Mouse (Mus musculus) 3T3-L1 (cell line): Measurements from ENCODE around the gene Mlec.
"Not testable (repeated sequence)": the region's sequence is repeated elsewhere in the genome, so short reads cannot be mapped to it uniquely, and the experiment has no call there.

Experiments used
- DNase-seq: peaks from one replicate; pipeline ENCODE4 v3.0.0-alpha.2; 2015; ENCODE audit warnings: low read depth, low spot score

Gene Mlec

DNA sequence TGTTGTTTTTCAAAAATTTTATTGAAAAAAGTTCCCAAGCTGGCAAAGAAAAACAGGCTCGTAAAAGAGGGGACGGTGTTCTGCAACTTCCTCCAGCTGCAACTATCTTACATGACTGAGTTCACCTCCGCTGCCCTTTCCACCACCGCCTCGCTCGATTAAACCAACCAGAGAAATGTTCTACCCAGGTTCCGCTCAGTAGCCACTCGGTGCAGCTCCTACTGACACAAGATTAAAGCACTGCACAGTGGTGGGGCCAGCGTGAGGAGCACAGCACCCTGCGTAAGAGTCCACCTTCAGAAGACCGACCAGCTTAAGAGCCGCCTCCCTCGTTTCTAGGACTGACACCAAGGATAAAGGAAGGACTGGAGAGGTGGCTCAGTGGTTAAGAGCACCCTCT is 6.5 kb downstream of the Mlec start:
- DNase-seq: no peak

DNA sequence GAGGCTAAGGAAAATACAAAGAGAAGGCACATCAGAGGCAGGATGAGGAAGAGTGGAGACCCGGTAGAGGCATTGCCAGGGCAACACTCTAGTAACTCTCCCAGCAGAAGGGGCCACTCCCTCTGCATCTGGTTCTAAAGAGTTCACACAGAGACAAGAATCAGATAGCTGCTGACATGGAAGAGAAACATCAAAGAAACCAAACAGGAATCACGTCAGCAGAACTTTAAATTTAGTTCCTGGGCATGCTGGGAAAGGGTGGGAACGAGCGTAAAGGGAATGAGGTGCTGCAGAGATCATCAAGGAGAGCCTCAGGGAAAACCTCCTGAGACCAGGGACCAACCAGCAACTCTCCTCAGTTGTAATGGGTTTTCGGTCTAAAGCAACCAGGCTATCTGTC is 7.0 kb downstream of the Mlec start:
- DNase-seq: no peak

DNA sequence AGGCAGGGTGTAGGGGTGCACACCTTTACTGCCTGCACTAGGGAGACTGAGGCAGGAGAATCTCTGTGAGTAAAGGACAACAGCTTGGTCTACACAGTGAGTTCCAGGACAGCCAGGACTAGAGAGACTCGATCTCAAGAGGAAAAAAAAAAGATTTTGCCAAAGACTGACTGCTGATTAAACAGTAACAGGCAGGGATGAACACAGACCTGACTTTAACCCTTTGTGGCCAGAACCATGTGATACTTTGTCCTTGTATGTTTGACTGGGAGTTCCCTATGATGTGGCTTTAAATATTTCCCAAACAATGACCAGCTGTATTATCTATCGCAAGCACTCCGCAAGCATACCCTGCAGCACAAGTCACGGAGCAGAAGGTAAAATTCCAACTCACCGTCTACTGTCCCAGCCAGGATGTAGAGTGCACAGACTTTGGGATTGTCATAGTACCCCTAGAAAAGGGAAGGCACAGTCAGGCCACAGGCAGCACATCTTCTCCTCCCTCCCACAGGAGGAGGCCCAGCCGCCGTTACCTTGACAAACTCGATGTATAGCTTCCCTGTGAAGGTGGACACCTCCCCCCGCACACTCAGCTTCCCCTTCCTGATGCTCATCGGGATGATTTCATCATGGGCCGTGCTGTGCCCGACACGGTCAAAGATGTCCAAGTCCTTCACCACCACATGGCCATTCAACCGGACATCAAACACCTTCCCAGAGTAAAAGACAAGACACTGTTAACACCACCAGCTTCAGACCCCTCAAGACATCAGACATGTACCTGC is 8.1 kb downstream of the Mlec start:
- DNase-seq: no peak

DNA sequence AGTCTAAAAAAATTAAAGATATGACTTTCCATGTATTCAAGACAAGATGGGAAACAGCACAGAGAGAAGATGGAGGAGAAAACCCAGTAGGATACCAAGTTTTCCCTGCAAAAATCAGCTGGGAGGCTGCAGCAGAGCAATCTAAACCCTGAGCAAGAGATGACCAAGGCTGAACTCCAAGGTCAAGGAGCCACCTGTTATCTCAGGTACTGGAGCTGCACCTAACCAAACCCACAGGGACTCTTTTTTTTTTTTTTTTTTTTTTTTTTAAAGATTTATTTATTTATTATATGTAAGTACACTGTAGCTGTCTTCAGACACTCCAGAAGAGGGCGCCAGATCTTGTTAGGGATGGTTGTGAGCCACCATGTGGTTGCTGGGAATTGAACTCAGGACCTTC is 9.1 kb downstream of the Mlec start:
- not testable (repeated sequence) for DNase-seq

DNA sequence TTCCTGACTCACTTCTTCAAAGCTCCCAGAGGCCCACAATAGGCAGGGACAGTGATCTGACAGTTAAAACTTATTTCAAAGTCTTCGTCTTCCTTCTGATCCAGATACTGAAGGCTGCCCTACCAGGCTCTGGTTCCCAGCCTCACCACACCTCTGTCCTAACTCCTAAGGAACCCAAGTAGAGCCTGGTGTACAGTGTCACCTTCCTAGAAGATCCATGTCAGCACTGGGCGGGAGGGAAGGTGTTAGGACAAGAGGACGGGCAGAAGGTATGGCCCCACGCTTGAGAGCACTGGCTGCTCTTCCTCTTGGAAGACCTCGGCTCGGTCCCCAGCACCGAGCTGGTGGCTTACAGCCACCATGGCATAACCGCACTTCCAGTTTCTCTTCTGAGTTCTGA is 9.6 kb downstream of the Mlec start:
- no peak for DNase-seq

DNA sequence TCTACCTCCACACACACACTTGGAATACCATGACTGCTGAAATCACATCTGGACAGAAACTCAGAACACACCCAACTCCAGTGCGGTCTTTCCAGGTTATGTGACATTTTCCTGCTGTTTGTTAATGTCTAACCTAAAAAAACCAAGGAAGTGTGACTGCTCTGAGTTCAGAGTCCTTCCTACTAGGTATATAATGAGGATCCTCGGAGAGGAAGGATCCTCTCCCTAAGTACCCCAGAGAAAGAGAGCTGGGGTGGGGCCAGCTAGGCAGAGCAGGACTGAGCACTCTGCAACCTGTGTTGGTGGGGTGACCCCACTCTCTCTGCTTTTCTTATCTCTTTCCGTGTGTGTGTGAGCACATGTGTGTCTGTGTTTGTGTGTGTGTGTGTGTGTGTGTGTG is 10.6 kb downstream of the Mlec start:
- DNase-seq: no peak

DNA sequence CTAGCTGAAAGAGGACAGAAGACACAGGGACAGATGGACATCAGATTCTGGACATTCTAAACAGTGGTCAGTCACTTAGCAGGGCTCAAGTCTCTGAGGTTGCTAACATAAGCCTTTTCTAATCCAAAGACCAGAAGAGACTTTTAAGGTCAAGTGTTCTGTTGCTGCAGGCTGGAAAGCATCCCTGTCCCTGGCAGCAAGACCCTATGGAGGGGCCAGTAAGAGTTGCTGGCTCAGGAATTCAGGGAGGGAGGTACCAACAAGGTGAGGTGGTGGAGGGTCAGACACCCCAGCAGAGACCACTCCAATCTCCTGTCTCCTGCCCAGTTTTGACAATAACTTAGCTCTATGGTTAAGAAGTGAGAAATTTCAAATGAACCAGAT is 11.2 kb downstream of the Mlec start:
- no peak for DNase-seq

DNA sequence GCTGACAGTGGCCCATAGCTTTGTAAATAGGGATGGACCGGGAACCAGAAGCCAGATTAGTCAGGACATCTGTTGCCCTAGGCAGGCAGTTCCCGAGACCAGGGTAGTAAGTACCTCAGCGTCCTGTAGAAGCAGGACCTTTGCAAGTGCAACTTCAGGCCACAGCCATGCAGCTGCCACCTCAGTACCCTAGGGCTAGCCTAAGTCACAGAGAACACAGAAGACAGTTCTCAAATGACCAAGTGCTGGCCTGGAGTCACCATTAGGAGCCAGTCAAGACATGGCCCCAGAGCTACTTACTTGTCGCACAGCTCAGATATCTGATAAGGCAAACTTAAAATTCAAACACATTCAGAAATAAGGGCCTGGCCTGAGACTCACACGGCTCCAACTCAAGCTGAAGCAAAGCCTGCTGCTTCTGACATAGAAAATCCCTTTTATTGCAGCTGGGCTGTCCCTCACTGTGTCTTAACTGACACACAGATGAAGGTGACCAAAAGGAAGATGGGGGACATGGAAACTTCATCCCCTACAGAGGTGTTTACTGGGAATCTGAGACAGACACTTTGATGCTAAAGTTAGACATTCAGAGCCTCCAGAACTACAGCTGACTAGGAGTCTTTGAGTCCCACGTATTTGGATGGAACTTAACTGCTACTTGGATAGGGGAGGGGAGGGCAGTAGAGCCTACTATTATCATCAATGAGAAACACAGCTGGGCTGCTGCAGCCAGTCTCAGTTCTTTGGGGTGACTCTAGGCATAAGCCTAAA is 11.8 kb downstream of the Mlec start:
- no peak for DNase-seq

DNA sequence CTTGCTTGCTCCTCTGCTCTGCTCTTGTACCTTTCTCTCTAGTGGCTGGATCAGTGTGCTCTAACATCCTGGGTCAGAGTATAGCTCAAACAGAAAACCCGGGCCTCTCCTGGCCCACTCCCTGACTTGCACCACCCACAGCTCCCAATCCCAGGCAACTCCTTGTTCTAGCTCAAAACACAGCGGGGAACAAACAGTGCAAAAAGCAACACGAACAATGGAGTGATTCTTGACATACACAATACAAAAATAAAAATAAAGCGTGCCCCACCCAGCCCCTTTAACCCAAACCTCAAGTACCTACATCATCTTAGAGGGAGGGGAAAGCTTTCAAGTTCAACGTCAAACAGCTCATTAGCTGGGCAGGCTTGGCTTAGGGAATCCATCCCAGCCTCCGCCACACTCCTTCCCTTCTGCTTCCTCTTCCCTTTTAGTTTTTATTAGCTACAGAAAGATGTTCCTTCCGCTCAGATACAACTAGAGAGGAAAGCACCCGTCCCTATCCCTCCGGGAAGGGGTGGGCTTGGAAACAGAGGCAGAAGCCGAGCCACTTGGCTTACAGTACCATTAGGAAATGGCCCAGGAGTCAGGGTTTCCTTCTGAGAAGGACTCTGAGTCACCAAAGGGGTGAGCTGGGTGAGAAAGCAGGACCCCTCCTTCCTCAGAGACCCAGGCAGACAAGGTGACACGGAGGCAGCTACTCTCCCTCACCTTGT is 12.6 kb downstream of the Mlec start:
- no peak for DNase-seq

DNA sequence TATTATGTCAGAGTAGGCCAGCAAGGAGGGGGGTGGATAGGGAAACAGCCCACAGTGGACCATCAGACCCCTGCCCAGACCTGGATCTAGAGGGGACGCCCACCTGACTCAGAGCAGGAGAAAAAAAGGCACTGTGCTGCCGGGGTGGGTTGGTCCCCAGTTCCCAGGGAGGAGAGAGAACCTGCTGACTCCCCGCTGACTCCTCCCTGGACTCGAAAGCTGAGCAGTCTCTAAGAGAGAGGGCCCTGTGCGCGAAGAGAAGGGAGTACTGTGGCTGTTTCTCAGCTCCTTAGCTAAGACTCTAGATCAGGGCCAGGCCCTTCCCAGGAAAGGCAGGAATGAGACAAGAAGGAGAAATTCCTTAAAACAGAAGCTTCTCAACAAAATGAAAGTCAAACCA is 13.5 kb downstream of the Mlec start:
- DNase-seq: no peak

DNA sequence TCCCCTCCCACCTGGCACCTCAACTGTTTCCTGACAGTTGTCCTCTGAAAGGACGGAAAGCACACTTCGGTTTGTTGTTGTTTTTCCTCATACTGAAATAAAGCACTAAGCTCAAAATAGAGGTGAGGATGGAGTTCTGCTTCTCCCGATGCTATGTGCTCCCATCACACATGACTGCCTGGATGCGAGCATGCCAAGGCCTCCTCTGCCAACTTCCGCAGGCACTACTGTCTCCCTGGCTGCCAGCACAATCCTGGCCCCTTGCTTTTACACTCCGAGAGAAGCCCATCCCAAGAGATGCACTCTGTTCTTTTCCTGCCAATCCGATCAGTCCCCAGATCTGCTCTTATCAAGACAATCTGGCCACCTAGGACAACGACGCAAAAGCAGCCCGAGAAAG is 14.4 kb downstream of the Mlec start:
- DNase-seq: no peak

DNA sequence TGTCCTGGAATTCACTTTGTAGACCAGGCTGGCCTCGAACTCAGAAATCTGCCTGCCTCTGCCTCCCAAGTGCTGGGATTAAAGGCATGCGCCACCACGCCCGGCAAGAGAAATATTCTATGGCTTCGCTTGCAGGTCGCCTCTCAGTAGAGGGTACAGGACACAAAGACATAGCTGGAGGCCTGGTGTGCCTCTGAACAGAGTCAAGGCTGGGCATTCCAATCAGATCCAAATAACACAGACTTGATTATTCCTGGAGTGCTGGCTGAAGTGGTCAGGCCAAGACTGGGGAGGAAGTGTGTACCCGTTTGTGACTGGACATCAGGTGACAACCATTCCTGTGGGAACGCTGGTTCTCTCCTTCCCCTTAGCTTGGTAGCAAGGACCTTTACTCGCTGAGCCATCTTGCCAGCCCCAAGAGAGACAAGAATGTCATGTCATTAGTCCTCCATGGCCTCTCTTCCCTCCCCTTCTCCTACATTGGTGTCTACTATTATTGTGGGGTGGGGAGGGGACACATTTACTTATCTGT is 15.7 kb downstream of the Mlec start:
- DNase-seq: no peak

DNA sequence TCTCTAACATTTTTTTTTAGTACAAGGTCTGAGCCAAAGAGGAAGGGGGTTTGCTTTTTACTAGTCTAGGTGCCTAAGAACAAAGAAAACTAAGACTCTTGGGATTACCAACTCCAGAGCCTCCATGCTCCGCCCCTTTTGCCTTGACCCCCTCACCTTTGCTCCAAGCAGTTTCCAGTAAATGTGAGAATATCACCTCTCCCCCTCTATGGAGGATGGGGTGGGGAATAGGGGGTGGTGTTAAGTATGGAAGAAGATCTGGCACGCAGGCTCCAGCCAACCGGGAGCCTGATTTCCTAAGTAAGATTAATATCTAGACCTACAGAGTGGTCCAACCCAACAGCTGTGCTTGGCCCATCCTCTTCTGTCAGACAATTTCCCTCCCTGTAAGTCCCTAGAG is 17.3 kb downstream of the Mlec start:
- DNase-seq: no peak

DNA sequence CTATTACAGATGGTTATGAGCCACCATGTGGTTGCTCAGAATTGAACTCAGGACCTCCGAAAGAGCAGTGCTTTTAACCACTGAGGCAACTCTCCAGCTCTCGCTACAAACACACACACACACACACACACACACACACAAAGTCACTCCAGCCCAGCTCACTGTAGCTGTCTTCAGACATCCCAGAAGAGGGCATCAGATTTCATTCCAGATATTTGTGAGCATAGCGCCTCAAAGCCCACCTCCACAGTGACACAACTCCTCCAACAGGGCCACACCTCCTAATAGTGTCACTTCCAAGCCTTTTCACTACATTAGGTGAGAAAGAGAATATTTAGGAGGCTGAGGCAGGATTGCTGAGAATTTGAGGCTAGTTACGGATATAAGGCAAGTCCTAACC is 18.9 kb downstream of the Mlec start:
- peak; percentile 55 for DNase-seq

DNA sequence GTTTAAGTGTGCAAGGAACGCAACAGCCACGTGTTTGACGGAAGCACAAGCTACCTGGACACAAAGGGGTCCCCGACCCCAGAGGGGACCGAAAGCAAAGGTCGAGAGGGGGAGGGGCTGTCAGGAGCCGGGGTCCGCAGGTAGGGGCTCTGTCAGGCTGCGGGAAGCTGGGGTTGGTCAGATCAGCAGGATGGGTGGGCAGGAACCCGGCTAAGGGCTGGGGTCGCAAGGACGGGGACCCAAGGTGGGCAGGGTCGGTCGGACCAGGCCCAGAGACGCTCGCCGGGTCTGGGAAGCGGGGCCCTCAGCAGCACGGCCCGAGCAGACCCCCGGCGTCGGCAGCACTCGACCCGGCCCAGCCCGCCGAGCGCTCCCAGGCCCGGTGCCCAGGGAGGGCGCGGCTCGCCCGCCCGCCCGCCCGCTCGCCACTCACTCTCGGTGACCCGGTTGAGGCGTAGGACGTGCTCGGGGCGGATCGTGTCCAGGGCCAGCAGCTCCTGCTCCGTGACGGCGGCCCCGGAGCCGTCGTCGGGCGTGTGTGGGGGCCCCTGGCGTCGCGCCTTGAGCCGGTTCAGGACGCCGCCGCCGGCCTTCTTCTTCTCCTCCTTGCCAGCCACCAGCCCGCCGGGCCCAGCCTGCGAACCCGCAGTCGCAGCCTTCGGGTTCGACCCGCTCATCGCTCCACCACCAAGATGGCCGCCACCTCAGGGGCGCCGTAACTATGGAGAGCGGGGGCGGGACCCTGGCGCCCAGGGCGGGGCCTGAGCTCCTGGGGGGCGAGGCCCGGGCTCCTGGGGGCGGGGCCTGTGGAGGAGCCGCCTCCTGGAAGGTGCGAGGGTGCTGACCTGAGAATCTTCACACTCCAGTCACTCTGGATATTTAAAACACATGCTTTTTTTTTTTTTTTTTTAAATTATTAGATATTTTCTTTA is 23.5 kb downstream of the Mlec start, which contains the start of gene Unc119b:
TSS of gene Unc119b (minus strand) at position 742 of the 932 bp plus-strand sequence.
- DNase-seq: peak; percentile 91

DNA sequence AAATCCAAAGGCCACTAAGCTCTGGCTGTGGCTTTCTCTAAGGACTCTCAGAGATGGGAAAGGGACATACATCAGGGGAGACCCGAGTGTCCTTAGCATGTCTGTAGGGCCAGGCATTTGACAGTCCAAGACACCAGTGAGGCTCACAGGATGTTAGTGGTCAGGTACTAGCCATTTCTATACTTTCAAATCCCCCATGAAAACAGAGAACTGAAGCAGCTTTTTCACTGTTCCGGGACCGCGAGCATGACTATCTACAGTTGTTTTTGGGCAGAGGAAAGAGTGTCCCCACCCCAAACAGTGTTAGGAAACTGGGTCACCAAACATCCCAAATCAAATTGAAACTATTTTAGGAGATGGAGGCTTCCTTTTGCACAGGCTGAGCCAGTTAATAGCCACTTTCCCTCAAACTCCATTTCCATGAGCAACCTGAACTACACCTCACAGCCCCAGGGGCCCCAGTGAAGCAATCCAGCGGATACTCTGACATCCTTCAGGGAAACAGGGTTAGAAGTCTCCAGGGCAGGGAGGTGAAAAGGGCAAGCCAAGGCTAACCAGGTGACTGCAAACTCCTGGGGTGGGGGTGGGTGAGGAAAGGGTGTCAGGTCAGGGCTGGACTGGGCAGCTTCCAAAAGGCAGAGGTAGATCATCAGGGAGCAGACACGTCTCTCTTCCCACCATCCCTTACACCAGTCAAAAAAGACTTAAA is 24.5 kb downstream of the Mlec start:
- peak; percentile 33 for DNase-seq

DNA sequence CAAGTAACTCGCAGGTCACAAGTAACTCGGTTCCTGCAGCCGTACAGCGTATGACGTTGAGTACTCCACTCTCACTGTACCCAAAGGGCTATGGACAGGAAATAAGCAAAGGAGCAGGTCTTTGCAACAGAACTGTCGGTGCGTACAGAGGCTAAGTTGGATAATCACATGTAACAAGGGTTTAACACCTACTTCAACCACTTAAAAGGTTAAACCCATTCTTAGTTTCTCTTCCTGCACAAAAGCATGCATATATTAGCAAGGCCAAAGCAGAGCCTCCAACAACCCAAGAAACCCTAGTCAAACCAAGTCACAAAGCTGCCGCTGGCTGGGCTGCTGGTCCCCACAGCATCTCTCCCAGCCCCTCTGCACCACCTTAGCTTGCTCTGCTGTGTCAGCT is 25.5 kb downstream of the Mlec start:
- no peak for DNase-seq

DNA sequence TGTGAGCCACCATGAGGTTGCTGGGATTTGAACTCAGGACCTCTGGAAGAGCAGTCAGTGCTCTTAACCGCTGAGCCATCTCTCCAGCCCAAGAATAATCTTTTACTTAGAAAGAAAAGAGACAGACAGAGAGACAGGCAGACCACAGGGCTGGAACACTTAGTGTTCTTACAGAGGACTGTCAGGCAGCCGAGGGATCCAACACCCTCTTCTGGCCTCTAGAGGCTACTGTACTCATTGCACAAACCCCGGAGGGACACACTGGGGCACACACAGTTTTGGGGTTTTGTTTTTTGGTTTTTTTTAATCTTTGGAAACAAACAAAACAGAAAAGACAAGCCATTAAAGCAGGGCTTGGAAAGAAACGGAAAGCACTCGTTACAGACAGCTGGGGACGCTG is 28.7 kb downstream of the Mlec start:
- no peak for DNase-seq

DNA sequence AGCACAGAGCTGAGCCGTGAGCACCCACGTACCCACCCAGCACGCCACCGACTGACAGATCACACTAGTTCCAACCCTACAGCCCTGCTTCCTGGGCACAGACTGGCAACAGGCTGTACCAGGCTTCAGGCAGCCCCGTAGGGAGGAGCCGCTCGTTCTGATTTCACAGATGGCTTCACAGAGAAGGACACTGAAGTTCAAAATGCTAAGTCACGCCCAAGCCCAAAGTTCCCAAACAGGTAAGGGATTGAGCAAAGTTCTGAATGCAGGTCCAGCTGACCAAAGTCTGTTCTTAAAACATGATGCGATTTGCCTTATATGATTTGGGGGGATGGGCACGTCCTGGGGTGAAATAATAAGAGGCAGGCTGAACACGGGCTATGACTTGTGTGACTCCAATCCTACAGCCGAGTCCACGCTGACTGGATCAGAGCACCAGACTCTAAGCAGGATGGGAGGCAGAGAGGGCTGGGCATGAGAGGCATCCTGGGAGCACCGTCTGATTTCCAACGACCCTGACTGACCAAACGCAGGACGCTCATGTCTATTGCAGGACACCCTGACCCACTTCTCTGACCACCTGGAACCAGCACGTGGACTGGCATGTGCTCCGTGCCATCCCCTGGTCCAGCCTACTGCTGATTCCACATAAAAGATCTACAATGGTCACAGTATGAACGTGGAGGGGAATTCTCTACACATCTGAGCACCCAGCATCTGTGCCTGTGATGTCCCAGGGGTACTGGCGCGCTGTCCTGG is 30.4 kb downstream of the Mlec start:
- no peak for DNase-seq
